Comparison of ENCODE assay signal across 14 mouse cellular contexts in genomic region chr5:131711474-131712129, GRCm38 (mm10).
DNase-seq lines count a peak whose midpoint lies in the region; ATAC-seq and TF ChIP-seq lines count a peak whose summit lies in the region.
"Had no signal": no experiment of that assay in that cellular context is flagged by ENCODE, and none has a peak within 500 bp of the region (broad histone marks: within the 10 kb centered on the region; RNA-seq: fewer than 3 reads in every experiment).

No protein-coding gene starts in this region.

- peak; percentile 20; the same call in 1 of the 2 replicates for TF ChIP-seq CTCF in layer of hippocampus, adult 2 months (conservative IDR thresholded peaks at IDR 0.05)

- no peak overlapping the region for H3K9ac ChIP-seq in embryonic facial prominence, embryonic 13.5 days
- H3K9ac ChIP-seq: neural tube, embryonic 12.5 days had no signal

- WGBS in embryonic facial prominence, embryonic 13.5 days, result 71% methylated on average over 5 of the region's 5 CpGs
- WGBS in embryonic facial prominence, embryonic 10.5 days, result 73% methylated on average over 5 of the region's 5 CpGs

- H3K9me3 ChIP-seq in embryonic facial prominence, embryonic 13.5 days, result no peaks in the 10 kb centered on the region
- H3K9me3 ChIP-seq in embryonic facial prominence, embryonic 10.5 days, result 0 out of 2 replicates have a peak, but pooled peaks cover 8% of the 10 kb centered on the region
- H3K9me3 ChIP-seq: neural tube, embryonic 12.5 days had no signal

- DNase-seq in embryonic facial prominence, embryonic 10.5 days (ENCODE audit: low spot score), result no peak
- no peak for DNase-seq in layer of hippocampus, adult 2 months (ENCODE audit: low spot score in 2 of 2)
- no peak for DNase-seq in layer of hippocampus, adult 8-10 months (ENCODE audit: low spot score in 2 of 2)
- peak; percentile 8 for DNase-seq in kidney, postnatal 14 days
- peak; percentile 19 for DNase-seq in lung, postnatal 14 days
- DNase-seq in spleen, postnatal 36 days (ENCODE audit: low spot score in 2 of 2), result no peak
- DNase-seq in heart, postnatal 36 days, result no peak
- DNase-seq: cerebellum, postnatal 36 days; left cerebral cortex, postnatal 4 days; midbrain, embryonic 14.5 days had no signal

- peak overlapping the region; percentile 71 for H3K27ac ChIP-seq in embryonic facial prominence, embryonic 13.5 days
- no peak overlapping the region for H3K27ac ChIP-seq in embryonic facial prominence, embryonic 10.5 days (replicated peaks)
- H3K27ac ChIP-seq in layer of hippocampus, adult 2 months, result no peak overlapping the region
- H3K27ac ChIP-seq: macrophage; neural tube, embryonic 12.5 days had no signal

- no peak overlapping the region for H3K4me2 ChIP-seq in embryonic facial prominence, embryonic 13.5 days
- H3K4me2 ChIP-seq: neural tube, embryonic 12.5 days had no signal

- H3K4me3 ChIP-seq in embryonic facial prominence, embryonic 13.5 days, result no peak overlapping the region
- H3K4me3 ChIP-seq in embryonic facial prominence, embryonic 10.5 days, result no peak overlapping the region
- H3K4me3 ChIP-seq in layer of hippocampus, adult 2 months, result no peak overlapping the region
- H3K4me3 ChIP-seq: neural tube, embryonic 12.5 days had no signal

- intact Hi-C loops in heart, postnatal 36 days (cut with DNase I), result no loop called here

- peaks cover 2% of the 10 kb centered on the region; the same call in 1 of the 2 replicates for H3K4me1 ChIP-seq in embryonic facial prominence, embryonic 13.5 days
- 0 out of 2 replicates have a peak, but pooled peaks cover 10% of the 10 kb centered on the region for H3K4me1 ChIP-seq in embryonic facial prominence, embryonic 10.5 days

- H3K36me3 ChIP-seq in embryonic facial prominence, embryonic 13.5 days, result peaks cover 14% of the 10 kb centered on the region
- peaks cover 13% of the 10 kb centered on the region; the same call in 1 of the 2 replicates for H3K36me3 ChIP-seq in embryonic facial prominence, embryonic 10.5 days (replicated peaks)
- H3K36me3 ChIP-seq: G1E had no signal

- no peaks in the 10 kb centered on the region for H3K27me3 ChIP-seq in embryonic facial prominence, embryonic 13.5 days
- 0 out of 2 replicates have a peak, but pooled peaks cover 4% of the 10 kb centered on the region for H3K27me3 ChIP-seq in embryonic facial prominence, embryonic 10.5 days (replicated peaks; ENCODE audit: low read depth, poor library complexity, severe bottlenecking)
- H3K27me3 ChIP-seq: neural tube, embryonic 12.5 days had no signal

- ATAC-seq in embryonic facial prominence, embryonic 13.5 days (ENCODE audit: insufficient number of reproducible peaks, insufficient read depth, low FRiP score, low TSS enrichment, low read depth), result no peak

Comparison
In these comparisons a context has a peak if more than half of its experiments do, and no peak if none do; other contexts are left out.
1. DNase-seq: peak in kidney, postnatal 14 days (single experiment) and lung, postnatal 14 days (single experiment); none in embryonic facial prominence, embryonic 10.5 days (single experiment), layer of hippocampus, adult 2 months (0 of 2), layer of hippocampus, adult 8-10 months (0 of 2), spleen, postnatal 36 days (0 of 2) and heart, postnatal 36 days (0 of 2).